Mouse (Mus musculus) heart, embryonic 13.5 days (tissue): Measurements from ENCODE around the gene Trmt61a. TPM values are rescaled to one million over a fixed set of nuclear protein-coding genes. Genes with fewer than 3 reads are reported as not detected.

Experiments
- ATAC-seq: fragments of 200-750 bp; cut with Nextera tagmentation; 2 replicates; pipeline ENCODE4 v1.8.0; 2017; ENCODE audit warnings: moderate TSS enrichment; ENCODE audit not compliant: insufficient number of reproducible peaks, low FRiP score, low TSS enrichment; ENCODE audit errors: extremely low read depth
- H3K27ac ChIP-seq: fragments of 300-500 bp; sonication (generic); replicated peaks from 2 replicates; pipeline ENCODE4 v1.5.1; 2015; ENCODE audit warnings: moderate library complexity, mild to moderate bottlenecking, inconsistent platforms
- H3K27me3 ChIP-seq: fragments of 300-500 bp; sonication (generic); replicated peaks from 2 replicates; pipeline ENCODE4 v1.6.1; 2015; ENCODE audit warnings: mild to moderate bottlenecking, inconsistent platforms
- H3K36me3 ChIP-seq: fragments of 300-500 bp; sonication (generic); 2 replicates; pipeline ENCODE4 v1.6.1; 2015; ENCODE audit warnings: mild to moderate bottlenecking, inconsistent platforms
- H3K4me1 ChIP-seq: fragments of 300-500 bp; sonication (generic); 2 replicates; pipeline ENCODE4 v1.6.1; 2015; ENCODE audit warnings: inconsistent platforms
- H3K4me2 ChIP-seq: fragments of 300-500 bp; sonication (generic); 2 replicates; pipeline ENCODE4 v1.6.1; 2015; ENCODE audit warnings: inconsistent platforms, mild to moderate bottlenecking, moderate library complexity
- H3K4me3 ChIP-seq: fragments of 300-500 bp; sonication (generic); 2 replicates; pipeline ENCODE4 v1.5.1; 2015; ENCODE audit warnings: moderate library complexity, mild to moderate bottlenecking, inconsistent platforms
- H3K9ac ChIP-seq: fragments of 300-500 bp; sonication (generic); 2 replicates; pipeline ENCODE4 v1.6.1; 2015; ENCODE audit warnings: inconsistent platforms, mild to moderate bottlenecking, moderate library complexity
- H3K9me3 ChIP-seq: fragments of 300-500 bp; sonication (generic); 2 replicates; pipeline ENCODE4 v1.6.1; 2016; ENCODE audit warnings: inconsistent platforms
- WGBS: fragments of 180-500 bp; shearing (Covaris S2); methylation state at CpG from one replicate; pipeline ENCODE4 v1.1.7; 2015; ENCODE audit warnings: mixed read lengths; 5-methylcytosine and 5-hydroxymethylcytosine counted together
- polyA plus RNA-seq: library from polyadenylated mRNA; unstranded; fragments of >200 nt; fragmentation: Nextera tagmentation; extraction: Ambion mirVana; gene quantifications from 2 replicates; pipeline ENCODE4 v1.2.1, GENCODE M21; 2015

The Trmt61a gene
- polyA plus RNA-seq, 1 experiment from 2014 or later, result 7.8 TPM

DNA sequence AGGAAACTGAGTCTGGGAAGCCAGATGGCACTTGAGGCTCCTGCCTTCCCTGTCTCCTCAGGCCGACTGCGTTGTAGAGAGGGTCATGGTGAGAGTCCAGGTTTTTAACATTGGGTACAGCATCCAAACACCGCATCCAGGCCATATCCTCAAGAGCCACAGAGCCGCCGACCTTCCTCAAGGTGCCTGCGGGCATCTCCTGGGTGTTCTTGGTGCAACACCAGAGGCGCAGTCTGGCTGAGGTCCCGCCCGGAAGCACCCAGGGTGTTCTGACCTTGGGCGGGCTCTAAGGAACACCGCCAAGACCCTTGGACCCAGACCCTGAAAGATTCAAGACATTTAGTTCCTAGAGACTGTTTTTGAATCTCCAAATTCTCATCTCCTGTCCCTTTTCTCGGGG lies 5.3 kb upstream of the Trmt61a start:
- Histone ChIP-seq H3K36me3 (no peaks in the 10 kb centered on the region), H3K4me3 (peak overlapping the region; percentile 75), H3K27me3 (peaks cover 32% of the 10 kb centered on the region), H3K4me2 (peak overlapping the region; percentile 99), H3K9ac (peak overlapping the region; percentile 88), H3K27ac (no peak overlapping the region), H3K9me3 (no peaks in the 10 kb centered on the region), H3K4me1 (peaks cover 74% of the 10 kb centered on the region)
- WGBS, result 10% methylated on average over 12 of the region's 12 CpGs
- ATAC-seq, result no peak

- H3K36me3 ChIP-seq, result no peaks in the 10 kb centered on the region
- peaks cover 32% of the 10 kb centered on the region for H3K27me3 ChIP-seq
- H3K9ac ChIP-seq, result 0 out of 2 replicates have a peak overlapping the region, but pooled peaks have one; percentile 37
- no peak for ATAC-seq
- H3K9me3 ChIP-seq, result no peaks in the 10 kb centered on the region
- H3K4me3 ChIP-seq, result no peak overlapping the region
- 11% methylated on average over 2 of the region's 2 CpGs for WGBS
- peaks cover 74% of the 10 kb centered on the region for H3K4me1 ChIP-seq
- H3K4me2 ChIP-seq, result no peak overlapping the region
- H3K27ac ChIP-seq, result peak overlapping the region; percentile 29
These were observed 2.9 kb upstream of the Trmt61a start for GRCm38 (mm10) chr12:111674850-111675486.

GRCm38 (mm10) chr12:111675797-111676580 lies 1.9 kb upstream of the Trmt61a start:
- Histone ChIP-seq H3K4me3 (no peak overlapping the region), H3K9me3 (no peaks in the 10 kb centered on the region), H3K4me2 (no peak overlapping the region), H3K9ac (0 out of 2 replicates have a peak overlapping the region, but pooled peaks have one; percentile 24), H3K27me3 (peaks cover 25% of the 10 kb centered on the region), H3K4me1 (peaks cover 64% of the 10 kb centered on the region), H3K36me3 (peaks cover 10% of the 10 kb centered on the region), H3K27ac (peak overlapping the region; percentile 29)
- no peak for ATAC-seq
- WGBS, result 77% methylated on average over 6 of the region's 6 CpGs

GRCm38 (mm10) chr12:111677421-111677820 lies 484 bp upstream of the Trmt61a start:
- peak overlapping the region; percentile 100 for H3K27ac ChIP-seq
- ATAC-seq, result no peak
- WGBS, result 18% methylated on average over 5 of the region's 5 CpGs
- H3K36me3 ChIP-seq, result peaks cover 18% of the 10 kb centered on the region
- no peaks in the 10 kb centered on the region for H3K9me3 ChIP-seq
- peak overlapping the region; percentile 95 for H3K4me3 ChIP-seq
- peak overlapping the region; percentile 91 for H3K9ac ChIP-seq
- peak overlapping the region; percentile 97 for H3K4me2 ChIP-seq
- H3K4me1 ChIP-seq, result peaks cover 66% of the 10 kb centered on the region
- peaks cover 17% of the 10 kb centered on the region for H3K27me3 ChIP-seq

DNA sequence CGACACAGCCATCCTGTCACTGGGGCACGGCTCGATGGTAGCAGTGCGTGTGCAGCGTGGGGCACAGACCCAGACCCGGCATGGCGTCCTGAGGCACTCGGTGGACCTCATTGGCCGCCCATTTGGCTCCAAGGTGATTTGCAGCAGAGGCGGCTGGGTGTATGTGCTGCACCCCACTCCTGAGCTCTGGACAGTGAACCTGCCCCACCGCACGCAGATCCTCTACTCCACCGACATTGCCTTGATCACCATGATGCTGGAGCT lies 697 bp downstream of the Trmt61a start:
- H3K27me3 ChIP-seq, result peaks cover 6% of the 10 kb centered on the region
- no peak overlapping the region for H3K27ac ChIP-seq
- H3K4me3 ChIP-seq, result peak overlapping the region; percentile 95
- peak overlapping the region; percentile 91 for H3K9ac ChIP-seq
- peak overlapping the region; percentile 97 for H3K4me2 ChIP-seq
- peaks cover 24% of the 10 kb centered on the region for H3K36me3 ChIP-seq
- ATAC-seq, result no peak
- H3K9me3 ChIP-seq, result no peaks in the 10 kb centered on the region
- peaks cover 69% of the 10 kb centered on the region for H3K4me1 ChIP-seq
- 7% methylated on average over 13 of the region's 13 CpGs for whole genome bisulfite sequencing

DNA sequence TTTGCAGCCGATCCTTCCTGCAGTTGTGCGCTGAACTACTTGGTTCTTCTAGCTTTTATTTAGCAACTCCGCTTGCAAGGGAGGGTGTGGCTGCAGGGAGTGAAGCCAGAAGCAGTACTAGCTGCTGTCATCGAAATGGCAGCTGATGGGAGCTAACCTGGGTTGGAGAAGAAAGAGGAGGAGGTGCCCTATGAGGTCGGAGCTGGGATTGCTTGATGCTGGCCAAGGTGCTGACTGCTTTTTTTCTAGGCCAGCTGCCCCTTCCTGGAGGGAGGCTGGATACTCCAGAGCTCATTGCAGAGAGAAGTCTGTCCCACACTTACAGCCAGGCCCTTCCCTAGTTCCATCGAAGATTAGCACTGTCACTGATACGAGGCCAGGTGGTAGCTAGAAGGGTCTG lies 1.1 kb downstream of the Trmt61a start:
- Histone ChIP-seq H3K27me3 (peaks cover 2% of the 10 kb centered on the region), H3K4me2 (peak overlapping the region; percentile 97), H3K36me3 (peaks cover 28% of the 10 kb centered on the region), H3K4me1 (peaks cover 69% of the 10 kb centered on the region), H3K9ac (peak overlapping the region; percentile 91), H3K27ac (no peak overlapping the region), H3K4me3 (peak overlapping the region; percentile 95), H3K9me3 (no peaks in the 10 kb centered on the region)
- 39% methylated on average over 7 of the region's 7 CpGs for WGBS
- no peak for ATAC-seq

DNA sequence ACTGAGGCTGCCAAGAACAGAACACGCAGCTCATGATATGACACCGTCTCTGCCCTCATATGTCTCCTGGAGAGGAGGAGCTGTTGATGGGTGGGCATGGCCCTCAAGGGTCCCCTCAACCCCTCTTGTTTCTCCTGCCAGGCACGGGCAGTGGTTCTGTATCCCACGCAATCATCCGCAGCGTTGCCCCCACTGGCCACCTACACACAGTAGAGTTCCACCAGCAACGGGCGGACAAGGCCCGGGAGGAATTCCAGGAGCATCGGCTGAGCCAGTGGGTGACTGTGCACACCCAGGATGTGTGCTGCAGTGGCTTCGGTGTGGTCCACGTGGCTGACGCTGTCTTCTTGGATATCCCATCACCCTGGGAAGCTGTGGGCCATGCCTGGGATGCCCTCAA lies 2.8 kb downstream of the Trmt61a start:
- Histone ChIP-seq H3K36me3 (peaks cover 34% of the 10 kb centered on the region), H3K9me3 (no peaks in the 10 kb centered on the region), H3K4me1 (peaks cover 60% of the 10 kb centered on the region), H3K4me2 (no peak overlapping the region), H3K4me3 (no peak overlapping the region), H3K27ac (no peak overlapping the region), H3K27me3 (no peaks in the 10 kb centered on the region), H3K9ac (no peak overlapping the region)
- ATAC-seq, result no peak
- WGBS, result 92% methylated on average over 13 of the region's 13 CpGs

- Histone ChIP-seq H3K9ac (peak overlapping the region; percentile 51), H3K27ac (peak overlapping the region; percentile 91), H3K27me3 (no peaks in the 10 kb centered on the region), H3K4me1 (peaks cover 67% of the 10 kb centered on the region), H3K4me2 (no peak overlapping the region), H3K4me3 (no peak overlapping the region), H3K36me3 (peaks cover 34% of the 10 kb centered on the region), H3K9me3 (no peaks in the 10 kb centered on the region)
- ATAC-seq, result no peak
- 75% methylated on average over 8 of the region's 8 CpGs for WGBS
These were observed 3.4 kb downstream of the Trmt61a start for GRCm38 (mm10) chr12:111681305-111681704.

- no peak for ATAC-seq
- Histone ChIP-seq H3K4me3 (no peak overlapping the region), H3K9ac (peak overlapping the region; percentile 70), H3K9me3 (no peaks in the 10 kb centered on the region), H3K4me2 (no peak overlapping the region), H3K27ac (peak overlapping the region; percentile 91), H3K36me3 (peaks cover 34% of the 10 kb centered on the region), H3K27me3 (no peaks in the 10 kb centered on the region), H3K4me1 (peaks cover 72% of the 10 kb centered on the region)
- 57% methylated on average over 5 of the region's 5 CpGs for WGBS
These were observed 4.1 kb downstream of the Trmt61a start for GRCm38 (mm10) chr12:111682003-111682402.

DNA sequence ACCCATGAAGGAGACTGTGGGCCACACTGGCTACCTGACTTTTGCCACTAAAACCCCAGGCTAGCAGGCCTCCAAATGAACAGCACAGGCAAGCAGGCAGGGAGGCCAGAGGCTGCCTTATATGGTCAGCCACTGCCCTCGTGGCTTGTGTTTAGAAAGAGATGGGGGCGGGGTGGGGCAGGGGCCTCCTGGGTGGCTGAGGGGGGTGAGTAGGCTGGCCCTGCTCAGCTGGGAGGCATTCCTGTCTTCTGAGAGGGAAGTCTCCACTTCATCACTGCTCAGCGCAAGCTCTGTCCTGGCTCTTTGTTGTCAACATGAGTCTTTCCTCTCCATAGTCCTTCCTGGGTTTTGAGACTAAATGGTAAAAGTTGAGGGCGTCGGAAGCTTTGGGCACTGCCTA lies 4.9 kb downstream of the Trmt61a start:
- no peak for ATAC-seq
- H3K4me2 ChIP-seq, result peak overlapping the region; percentile 42
- H3K4me1 ChIP-seq, result peaks cover 72% of the 10 kb centered on the region
- H3K9ac ChIP-seq, result peak overlapping the region; percentile 70
- no peaks in the 10 kb centered on the region for H3K27me3 ChIP-seq
- peak overlapping the region; percentile 91 for H3K27ac ChIP-seq
- no peaks in the 10 kb centered on the region for H3K9me3 ChIP-seq
- no peak overlapping the region for H3K4me3 ChIP-seq
- WGBS, result 43% methylated on average over 5 of the region's 5 CpGs
- peaks cover 34% of the 10 kb centered on the region for H3K36me3 ChIP-seq

- H3K4me3 ChIP-seq, result no peak overlapping the region
These were observed 8.5 kb downstream of the Trmt61a start for GRCm38 (mm10) chr12:111686390-111686789.

More at GRCm38 (mm10) chr12:111686390-111686789, 8.5 kb downstream of the Trmt61a start:
- Histone ChIP-seq H3K4me1 (peaks cover 79% of the 10 kb centered on the region), H3K9ac (peak overlapping the region; percentile 68; the same call in 1 of the 2 replicates), H3K27ac (peak overlapping the region; percentile 96), H3K4me2 (no peak overlapping the region), H3K9me3 (no peaks in the 10 kb centered on the region), H3K36me3 (peaks cover 20% of the 10 kb centered on the region), H3K27me3 (no peaks in the 10 kb centered on the region)
- no peak for ATAC-seq
- 78% methylated on average over 4 of the region's 4 CpGs for WGBS
